Mouse (Mus musculus) embryo, embryonic 11.5 days (tissue): ENCODE measurements around the gene Rtf2.

Experiments used
- DNase-seq: peaks from one replicate; pipeline ENCODE4 v3.0.0-alpha.2; 2012; ENCODE audit warnings: low read depth, low spot score

Rtf2 gene

GRCm38 (mm10) chr2:172481654-172482385 lies 41.5 kb downstream of the Rtf2 start:
- no peak for DNase-seq

- DNase-seq = no peak
Observed at GRCm38 (mm10) chr2:172483766-172484413, 43.5 kb downstream of the Rtf2 start.

- DNase-seq = no peak
Observed at GRCm38 (mm10) chr2:172484696-172485370, 44.5 kb downstream of the Rtf2 start.

GRCm38 (mm10) chr2:172496736-172497345 lies 56.5 kb downstream of the Rtf2 start:
- no peak for DNase-seq

- DNase-seq = no peak
Observed at GRCm38 (mm10) chr2:172498823-172499222, 58.5 kb downstream of the Rtf2 start.

- no peak for DNase-seq
Observed at GRCm38 (mm10) chr2:172500752-172501316, 60.5 kb downstream of the Rtf2 start.

- DNase-seq = peak; percentile 40
Observed at GRCm38 (mm10) chr2:172501341-172501740, 61.0 kb downstream of the Rtf2 start.

- no peak for DNase-seq
Observed at GRCm38 (mm10) chr2:172502168-172502567, 61.8 kb downstream of the Rtf2 start.

GRCm38 (mm10) chr2:172506121-172506520 lies 65.8 kb downstream of the Rtf2 start:
- DNase-seq = no peak

- DNase-seq = no peak
Observed at GRCm38 (mm10) chr2:172510056-172510712, 69.8 kb downstream of the Rtf2 start.

- DNase-seq = no peak
Observed at GRCm38 (mm10) chr2:172510899-172511298, 70.5 kb downstream of the Rtf2 start.

- no peak for DNase-seq
Observed at GRCm38 (mm10) chr2:172516407-172516992, 76.1 kb downstream of the Rtf2 start.
